Mouse (Mus musculus) erythroid progenitor cell, adult 5-6 weeks (primary cell): ENCODE results near the gene Stxbp4. TPM values are rescaled to one million over a fixed set of nuclear protein-coding genes. Genes with fewer than 3 reads are reported as not detected.

Experiments used
- ATAC-seq: replicated peaks from 2 replicates; pipeline ENCODE4 v1.8.0; 2016; ENCODE audit warnings: moderate number of reproducible peaks, mild to moderate bottlenecking, moderate TSS enrichment, inconsistent platforms; ENCODE audit not compliant: poor library complexity, low FRiP score, severe bottlenecking
- total RNA-seq, 2 experiments: library from RNA; stranded (forward) in 1 of 2; stranded (reverse) in 1 of 2; fragments of 150-400 nt in 1 of 2; fragments of 186-747, 209-891 nt in 1 of 2; gene quantifications; 2 replicates each; pipeline versions ENCODE4 v1.2.3 to v1.2.4; 2015 to 2017; ENCODE audit warnings: low replicate concordance in 2 of 2

The Stxbp4 gene
- 53.0 and 65.4 TPM in 2 replicates for total RNA-seq (2015; ENCODE audit: low replicate concordance)
- 47.2 and 50.9 TPM in 2 replicates for total RNA-seq (2017; ENCODE audit: low replicate concordance)

DNA sequence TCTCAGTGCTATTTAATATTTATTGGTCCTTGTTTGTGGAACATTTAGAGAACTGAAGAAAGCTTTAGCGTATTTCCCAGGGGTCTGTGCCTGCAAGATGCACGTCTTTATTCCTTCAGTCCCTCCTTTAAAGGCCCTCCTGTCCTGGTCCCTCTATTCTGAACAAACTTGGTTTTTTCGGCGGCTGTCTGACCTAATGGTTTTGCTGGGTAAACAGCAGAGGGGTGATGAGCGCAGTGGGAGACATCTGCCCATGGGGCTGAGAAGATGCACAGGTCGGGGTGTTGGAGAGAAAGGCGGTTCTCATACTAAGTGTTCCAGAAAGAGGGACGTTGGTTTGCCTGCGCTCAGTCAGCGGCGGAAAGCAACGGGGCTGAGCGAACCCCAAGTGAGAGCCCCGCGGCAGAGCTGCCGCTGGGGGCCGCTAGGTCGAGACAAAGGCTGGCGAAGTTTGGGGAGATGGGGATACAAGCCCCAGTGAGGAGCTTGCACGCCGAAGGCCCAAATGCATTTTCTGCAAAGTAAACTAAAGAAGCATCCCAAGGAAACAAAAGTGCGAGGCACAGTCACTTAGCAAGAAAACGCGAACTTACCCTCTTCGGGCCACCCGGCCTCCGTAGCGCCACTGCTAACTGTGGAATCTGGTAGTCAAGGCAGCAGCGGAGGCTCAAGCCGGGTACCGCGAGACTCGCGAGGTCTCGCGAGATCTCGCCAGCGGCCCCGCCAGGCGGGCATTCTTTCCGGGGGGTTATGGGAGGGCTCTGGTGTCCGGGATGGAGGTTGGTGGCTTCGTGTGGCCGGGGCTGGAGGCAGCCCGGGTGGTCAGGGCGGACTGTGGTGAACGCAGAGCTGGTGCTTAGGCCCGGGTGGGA, at the start of gene Stxbp4, which contains the start of gene Cox11:
Stxbp4 (minus strand) TSS at position 645 of the 872 bp plus-strand sequence.
Cox11 (plus strand) TSS at position 734 of the 872 bp plus-strand sequence.
- peak; percentile 92 for ATAC-seq

DNA sequence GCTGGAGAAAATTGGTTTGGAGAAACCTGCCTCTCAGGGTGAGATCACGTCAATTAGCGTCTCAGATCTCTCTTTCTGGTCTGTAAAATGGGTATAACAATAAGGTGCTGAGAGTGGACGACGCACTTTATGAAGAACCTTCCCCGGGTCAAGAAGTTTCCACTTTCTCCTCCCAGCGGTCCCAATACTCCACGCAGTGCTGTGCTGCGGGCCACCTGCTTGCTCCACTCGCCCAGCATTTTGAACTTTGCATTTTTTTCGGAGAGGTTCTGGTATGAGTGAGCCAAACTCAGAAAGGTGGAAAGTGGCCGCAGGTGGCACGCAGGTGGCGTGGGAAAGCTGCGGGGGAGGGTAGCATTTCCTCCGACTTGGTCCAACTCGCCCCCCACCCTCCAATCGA, 49.2 kb upstream of the Stxbp4 start:
- ATAC-seq, result peak; percentile 59

DNA sequence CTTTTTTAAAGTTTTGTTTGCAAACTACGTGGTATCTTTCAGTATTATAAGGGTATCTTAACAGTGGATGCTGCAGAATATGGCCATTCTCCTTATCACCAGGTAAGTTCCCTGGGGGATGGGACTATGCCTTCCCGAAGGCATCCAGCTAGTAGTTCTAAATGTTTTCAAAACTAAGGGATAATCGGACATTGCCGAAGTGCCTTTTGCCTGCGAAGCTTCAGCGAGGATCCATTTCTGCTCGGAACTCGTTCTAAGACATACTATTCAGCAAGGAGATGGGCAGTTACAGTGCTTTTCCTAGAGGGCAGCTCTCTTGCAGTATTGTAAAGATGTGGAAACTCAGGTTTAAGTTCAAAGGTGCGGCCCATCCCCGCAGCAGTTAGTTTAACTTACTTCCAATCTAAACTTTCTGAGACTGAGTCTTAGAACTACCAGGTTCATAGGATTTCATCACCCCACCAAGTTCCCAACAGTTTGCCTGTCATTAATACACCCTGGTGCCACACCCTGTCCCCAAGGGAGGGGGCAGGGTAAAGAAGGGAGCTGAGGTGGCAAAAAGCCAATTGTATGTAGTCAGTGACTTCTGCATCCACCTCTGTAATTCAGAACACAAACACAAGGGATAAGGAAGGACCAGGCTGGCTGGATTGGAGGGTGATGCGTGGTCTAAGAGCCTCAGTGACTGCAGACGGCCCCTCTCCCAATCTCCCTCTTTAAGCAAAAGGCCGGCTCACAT, 48.6 kb upstream of the Stxbp4 start:
- ATAC-seq, result peak; percentile 84

DNA sequence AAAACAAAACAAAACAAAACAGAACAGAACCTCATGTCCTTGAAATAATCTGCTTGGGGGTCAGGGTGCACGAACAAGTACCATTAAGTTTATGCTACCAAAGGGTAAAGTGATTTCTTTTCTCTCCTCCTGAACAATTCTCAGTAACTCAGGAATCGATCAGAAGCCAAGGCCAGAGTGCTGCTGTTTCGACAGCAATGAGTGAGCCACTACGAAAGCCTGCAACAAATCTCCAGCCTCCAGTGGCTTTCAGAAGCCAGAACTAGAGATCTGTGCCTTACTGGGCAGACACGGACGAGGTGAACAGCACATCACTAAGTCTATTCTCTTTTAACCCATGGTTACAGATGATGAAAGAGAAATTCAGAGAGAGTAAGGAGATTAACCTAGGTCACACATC, 47.3 kb upstream of the Stxbp4 start:
- no peak for ATAC-seq

DNA sequence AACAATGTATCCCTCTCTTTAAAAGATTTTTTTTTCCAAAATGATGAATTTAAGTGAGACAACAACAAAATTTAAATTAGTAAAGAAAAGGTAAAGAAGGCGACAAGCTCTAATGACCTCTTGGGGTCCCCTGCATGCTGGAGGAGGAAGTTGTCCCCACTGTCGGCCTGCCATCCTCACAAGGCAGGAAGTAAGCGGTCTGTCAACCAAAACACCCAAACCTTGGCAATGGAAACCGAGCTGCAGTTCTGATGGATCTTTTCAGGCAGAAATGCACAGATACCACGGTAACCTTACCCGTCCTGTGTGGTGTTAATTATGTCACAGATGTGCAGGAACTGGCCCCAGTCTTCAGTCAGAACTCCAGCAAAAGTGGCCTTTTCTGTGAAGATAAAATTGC, 46.9 kb upstream of the Stxbp4 start:
- no peak for ATAC-seq

DNA sequence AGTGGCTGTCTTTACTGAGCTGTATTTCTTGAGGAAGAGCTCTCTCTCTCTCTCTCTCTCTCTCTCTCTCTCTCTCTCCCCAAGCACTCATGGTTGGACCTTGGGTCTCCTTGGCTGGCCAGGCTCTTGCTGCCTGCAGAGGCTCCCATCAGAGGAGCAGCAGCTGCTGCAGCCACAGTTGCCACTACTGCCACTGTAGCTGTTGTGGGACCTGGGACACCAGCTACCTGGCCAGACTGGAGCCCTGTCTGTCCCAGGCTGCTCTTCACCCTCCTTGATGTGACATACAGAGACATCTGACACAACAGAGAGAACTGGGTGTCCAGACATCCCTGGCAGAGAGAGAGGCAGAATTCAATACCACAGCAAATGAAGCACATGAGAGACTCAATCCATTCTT, 43.3 kb upstream of the Stxbp4 start:
- no peak for ATAC-seq

DNA sequence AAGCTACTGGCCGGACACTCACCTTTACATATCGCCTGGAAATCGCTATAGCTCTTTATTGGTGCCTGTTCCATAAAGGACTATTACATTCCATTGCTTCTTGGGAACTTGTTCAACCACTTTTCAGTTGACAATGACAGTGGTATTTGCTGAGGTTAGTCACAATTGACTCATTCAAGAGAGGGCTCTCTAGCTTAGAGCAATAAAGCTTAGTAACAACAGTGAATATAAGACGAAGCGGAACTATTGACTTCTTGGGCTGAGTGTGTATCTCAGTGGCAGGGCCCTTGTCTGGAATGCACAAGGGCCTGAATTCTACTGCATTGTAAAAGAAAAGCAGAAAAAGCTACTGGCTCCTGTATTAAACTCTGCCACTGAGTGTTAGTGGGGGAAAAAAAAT, 40.7 kb upstream of the Stxbp4 start:
- no peak for ATAC-seq

DNA sequence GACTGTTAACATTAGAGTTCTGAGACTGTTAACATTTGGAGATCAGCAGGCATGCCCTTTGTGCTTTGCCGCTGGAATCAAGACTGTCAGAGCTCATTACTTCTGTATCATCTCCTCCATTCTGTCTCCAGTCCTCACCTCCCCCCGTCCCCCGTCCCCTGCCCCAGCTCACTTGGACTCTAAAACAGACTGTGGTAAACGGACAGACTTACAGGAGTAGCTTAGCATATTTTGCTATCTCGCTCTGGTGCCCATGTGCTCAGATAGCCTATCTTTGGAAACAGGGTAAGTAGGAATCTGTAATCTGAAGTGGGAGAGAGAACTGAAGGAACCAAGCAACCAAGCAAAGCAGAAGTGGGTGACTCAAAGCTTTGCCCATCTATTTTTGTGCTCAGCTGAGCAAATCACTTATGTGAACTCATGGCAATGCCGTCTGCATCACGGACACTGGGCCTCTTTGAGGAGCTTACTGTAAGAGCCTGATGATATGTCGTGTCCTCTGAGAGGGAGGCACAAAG, 39.9 kb upstream of the Stxbp4 start:
- ATAC-seq, result no peak

DNA sequence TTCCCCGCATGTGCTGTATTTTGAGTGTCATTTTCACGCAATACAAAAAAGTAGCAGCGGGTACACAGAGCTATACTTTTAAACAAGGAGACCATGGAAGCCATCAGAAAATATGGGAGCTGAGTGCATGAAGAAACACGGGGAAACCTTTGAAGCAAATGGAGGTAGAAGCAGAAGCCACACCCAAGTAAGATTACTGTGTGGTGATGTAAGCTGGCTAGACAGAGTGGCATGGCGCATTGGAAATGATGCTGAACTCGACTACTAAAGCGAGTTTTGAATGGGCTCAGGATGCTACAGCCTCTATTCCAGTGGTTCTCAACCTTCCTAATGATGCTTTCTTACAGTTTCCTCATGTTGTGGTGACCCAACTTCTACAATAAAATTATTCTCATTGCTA, 39.1 kb upstream of the Stxbp4 start:
- peak; percentile 66 for ATAC-seq

DNA sequence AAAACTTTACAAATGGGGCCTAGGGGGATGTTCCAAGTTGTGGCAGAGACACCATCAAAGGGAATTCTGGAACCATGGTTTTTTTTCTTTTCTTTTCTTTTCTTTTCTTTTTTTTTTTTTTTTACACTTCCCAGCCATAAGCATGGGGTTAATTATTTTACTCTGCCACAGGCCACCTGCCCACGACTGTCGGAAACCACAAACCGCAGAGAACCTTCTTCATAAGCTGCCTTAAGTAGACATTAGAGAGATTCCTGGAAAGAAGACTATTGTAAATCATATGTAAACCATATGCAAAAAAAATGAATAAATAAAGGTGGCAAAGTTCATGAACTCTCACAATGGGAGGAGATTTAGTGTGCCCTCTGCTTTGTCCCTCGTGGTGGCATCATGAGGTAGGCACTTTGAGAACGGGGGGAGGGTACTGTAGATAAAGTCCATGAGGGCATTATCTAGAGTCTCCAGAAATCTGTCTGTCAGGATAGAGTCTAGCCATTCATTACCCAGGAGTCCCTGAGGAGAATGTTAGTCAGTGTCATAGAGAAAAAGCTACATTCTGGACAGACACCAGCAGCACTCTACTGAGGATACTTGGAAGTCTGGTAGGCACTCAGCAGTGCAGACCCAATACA, 37.7 kb upstream of the Stxbp4 start:
- ATAC-seq, result peak; percentile 96

DNA sequence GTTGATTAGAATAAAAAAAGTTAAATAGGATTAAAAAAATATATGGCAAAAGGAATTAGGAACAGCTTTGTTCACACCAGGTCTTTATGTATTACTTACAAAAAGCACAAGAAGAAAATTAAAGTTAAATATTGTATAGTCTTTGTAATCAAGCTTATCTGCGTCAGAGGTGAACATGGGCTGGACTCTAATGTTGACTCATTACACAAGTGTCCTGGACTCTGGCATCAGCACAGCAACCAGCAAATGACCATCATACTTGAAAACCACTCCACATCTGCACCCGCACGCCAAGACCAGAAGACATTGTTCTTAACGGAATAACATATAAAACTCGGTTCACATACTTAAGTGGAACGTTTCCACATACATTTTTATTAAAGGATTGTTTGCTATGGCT, 29.4 kb upstream of the Stxbp4 start:
- ATAC-seq, result no peak

DNA sequence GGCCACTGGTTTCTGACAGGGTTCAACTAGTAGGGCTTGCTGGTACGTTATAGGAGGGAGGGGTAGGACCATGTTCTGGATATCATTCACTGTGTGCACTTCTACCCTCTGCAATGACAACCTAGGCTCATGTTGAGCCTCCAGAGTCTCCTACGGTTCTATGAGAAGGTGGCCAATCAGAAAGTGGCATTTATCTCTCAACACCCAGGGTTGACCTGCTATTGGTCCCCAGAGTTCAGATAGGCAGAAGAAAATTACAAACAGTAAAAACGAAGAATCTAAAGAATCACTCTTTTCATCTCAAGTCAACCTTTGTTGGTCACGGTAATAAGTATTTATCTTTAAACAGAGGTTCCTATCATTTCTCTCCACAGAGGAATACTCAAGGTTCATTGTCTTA, 29.0 kb upstream of the Stxbp4 start:
- peak; percentile 74 for ATAC-seq

DNA sequence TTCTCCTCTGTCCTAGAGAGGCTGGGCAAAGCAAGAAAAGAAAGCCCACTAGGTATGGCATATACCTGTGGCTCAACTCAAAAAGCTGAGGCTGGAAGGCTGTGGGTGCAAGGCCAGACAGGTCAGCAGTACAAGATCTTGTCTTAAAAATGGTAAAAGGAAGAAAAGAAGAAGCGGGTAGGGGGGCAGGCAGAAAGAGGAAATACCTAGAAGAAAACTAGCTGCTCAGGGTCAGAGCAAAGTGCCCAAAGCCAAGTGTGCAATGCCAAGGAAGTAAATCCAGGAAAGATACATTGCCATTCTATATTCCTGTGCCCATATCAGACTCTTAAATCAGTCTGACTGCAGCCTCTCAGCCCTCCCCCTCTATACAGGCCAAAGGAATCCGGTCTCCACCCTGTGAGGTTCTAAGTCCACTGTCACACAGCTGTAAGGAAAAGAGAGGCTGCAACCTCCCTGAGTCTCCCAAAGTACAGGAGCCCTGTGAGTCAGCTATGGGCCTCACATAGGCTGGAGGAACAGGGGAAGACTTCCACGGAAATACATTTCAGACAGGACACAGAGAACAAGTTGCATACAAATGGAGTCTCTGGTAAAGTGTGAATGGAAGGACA, 28.4 kb upstream of the Stxbp4 start:
- peak; percentile 43 for ATAC-seq

DNA sequence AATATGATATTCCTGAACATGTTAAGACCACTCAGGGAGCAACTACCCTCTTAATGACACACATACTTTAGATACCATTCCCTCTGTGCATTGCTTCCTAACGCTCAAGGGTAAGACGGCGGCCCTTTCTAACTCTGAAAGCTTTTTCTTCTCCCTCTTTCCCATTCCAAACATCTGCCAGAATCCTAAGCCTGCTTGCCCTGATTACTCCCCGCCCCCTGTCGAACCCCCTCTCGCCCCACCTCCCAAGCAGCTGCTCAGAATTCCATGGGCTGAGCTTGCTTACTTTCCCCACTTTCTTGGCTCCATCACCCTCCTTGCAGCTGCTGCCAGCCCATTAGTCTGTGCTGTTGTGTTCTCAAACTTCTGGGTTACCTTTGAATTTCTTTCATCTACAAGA, 27.3 kb upstream of the Stxbp4 start:
- ATAC-seq, result no peak

DNA sequence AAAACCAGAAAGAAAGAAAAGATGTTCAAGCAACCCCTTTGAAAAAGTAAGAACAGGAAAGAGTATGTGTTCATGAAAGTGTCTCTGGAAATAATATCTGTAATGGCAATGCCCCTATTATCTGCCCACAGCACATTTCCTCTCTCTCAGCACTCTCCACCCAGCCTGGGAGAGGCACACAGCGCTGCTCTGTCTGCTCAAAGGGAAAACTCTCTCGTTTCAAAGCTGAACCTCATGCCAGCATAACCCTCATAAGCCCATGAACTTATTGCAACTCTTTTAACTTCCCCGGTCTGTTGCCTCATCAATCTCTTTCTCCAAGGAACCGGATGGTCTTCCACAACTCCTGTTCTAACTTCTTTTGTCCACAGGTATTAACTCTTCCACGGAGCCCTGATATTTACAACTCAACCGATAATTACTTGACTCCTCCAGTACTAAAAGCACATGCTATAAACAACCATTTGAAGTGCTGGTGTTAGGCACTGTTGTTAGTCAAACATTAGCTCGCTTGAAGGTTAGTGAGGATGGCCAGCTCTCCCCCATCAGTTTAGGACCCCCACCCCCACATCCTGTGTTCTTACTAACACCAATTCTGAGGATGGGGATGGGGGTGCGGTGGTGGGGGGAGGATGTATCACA, 26.6 kb upstream of the Stxbp4 start:
- peak; percentile 85 for ATAC-seq

DNA sequence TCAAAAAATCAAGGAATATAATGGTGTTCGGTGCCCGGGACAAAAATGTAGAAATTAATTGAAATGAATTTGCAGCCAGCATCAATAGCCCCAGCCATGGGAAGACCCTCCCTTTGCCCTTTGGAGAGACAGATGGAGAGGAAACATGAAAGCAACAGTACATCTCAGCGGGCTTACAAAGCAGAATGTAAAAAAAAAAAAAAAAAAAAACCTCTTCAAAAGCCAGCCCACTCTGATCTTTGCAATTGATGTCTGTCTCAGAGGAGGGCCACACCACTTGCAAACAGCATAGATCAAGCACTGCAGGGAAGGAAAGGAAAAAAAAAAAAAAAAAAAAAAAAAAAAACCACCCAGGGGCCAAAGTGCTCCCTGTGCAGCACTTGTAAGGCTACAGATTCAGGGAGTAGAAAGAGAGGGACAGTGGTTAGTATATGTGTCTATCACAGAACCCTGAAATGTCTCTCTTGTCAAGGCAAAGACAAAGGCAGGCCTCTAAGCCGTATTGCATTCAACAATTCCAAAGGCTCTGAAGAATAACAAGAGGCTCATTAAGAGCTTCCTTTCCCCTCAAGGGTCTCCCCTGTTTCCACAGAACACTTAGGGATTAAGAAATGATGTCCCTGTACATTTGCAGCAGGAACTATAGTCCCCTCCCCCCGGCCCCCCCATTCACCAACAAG, 25.9 kb upstream of the Stxbp4 start:
- ATAC-seq, result no peak

DNA sequence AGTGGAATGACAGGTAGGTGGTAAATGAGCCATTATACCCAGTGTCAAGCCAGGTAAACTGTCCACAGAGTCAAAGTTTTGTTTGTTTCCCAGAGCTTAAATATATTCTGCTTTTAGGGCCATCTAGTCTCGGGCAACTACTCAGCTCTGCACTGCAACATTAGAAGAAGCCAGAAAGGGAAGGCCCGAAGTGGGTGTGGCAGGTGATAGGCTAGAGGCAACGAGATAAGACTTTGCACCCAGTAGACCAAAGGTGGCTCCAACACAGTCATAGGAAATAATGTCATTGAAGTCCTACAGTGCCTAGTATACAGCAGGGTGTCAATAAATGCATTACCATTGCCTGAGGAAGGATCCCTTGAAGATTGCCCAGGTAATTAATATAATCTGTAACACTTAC, 25.2 kb upstream of the Stxbp4 start:
- ATAC-seq, result peak; percentile 75

DNA sequence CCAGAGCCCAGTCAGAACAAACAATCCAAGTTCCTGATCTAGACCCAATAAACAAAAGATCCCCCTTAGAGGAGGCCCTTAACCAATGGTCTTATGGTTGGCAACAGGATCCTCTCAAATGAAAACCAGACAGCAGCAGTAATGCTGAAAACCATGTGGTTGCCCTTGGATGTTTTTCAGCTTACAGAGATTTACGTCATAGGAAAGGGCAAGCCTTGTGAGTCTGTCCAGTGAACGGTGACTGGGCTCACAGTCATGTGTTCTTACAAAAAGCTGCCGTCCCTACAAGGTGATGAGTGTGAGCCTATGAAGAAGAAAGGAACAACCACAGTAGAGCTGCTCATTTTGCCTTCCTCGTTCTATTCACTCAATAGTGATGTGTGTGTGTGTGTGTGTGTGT, 22.8 kb upstream of the Stxbp4 start:
- no peak for ATAC-seq

DNA sequence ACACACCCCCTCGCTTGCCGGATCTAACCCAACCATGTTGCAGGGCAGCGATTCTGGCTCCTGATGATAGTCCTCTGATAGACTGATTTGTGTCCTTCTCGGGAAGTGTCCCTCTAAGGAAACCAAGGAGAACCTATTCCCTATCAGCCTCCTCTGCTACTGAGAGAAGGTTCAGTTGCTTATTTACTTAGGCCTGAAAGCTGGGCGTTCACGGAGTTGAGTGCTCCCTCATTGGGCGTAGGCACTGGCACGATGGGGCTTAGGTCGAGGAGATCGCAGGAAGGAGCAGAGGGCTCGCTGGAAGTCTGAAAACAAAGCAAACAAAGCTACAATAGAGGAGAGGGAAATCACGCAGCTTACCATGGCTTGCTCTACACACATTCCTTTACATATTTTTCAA, 19.6 kb upstream of the Stxbp4 start:
- ATAC-seq, result no peak
